Mouse (Mus musculus) ES-CJ7 (cell line): Measurements from ENCODE around the gene Cdc14b.
"Not testable (repeated sequence)": the region's sequence is repeated elsewhere in the genome, so short reads cannot be mapped to it uniquely, and the experiment has no call there.

ENCODE experiments used
- DNase-seq: peaks from one replicate; pipeline ENCODE4 v3.0.0; 2011; ENCODE audit warnings: low read depth, low spot score

Cdc14b gene

GRCm38 (mm10) chr13:64273891-64274844 is 922 bp downstream of the Cdc14b start:
- DNase-seq: peak; percentile 34

GRCm38 (mm10) chr13:64273352-64273751 is 1.7 kb downstream of the Cdc14b start:
- no peak for DNase-seq

- DNase-seq: no peak
Measured at GRCm38 (mm10) chr13:64268384-64268783, 6.7 kb downstream of the Cdc14b start.

DNA sequence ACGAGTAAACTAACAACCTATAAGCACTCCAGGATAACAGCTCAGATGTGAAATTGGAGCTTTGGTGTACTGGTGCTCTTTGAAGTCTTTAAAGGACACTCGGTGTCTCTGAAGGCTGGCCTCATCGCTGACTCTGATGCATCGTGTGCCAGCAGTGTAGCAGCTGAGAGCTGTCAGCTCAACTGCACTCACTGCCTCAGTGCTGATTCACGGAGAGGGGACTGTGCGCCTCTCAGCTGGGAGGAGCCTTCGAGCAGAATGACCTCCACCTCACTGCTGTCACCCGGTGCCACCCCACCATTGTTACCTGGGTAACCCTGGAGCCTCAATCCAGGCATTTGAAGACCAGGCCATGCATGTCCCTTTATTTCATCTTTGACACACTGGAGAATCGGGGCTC is 7.9 kb downstream of the Cdc14b start:
- DNase-seq: no peak

- DNase-seq: no peak
Measured at GRCm38 (mm10) chr13:64264586-64264985, 10.5 kb downstream of the Cdc14b start.

- DNase-seq: no peak
Measured at GRCm38 (mm10) chr13:64259903-64260302, 15.2 kb downstream of the Cdc14b start.

DNA sequence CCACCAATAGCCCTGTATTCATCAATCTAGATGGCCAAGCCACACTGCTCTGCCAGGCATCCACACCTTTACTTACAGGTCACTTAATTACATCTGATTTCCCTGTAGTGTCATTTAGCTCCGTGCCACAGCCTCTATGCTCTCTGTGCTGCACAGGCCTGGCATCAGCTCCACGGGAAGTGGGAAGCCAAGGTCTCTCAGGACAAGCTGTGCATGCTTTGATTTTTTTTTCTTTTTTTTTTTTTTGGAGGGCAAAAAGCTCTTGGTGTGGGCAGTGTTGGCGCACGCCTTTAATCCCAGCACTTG is 16.6 kb downstream of the Cdc14b start:
- no peak for DNase-seq

GRCm38 (mm10) chr13:64257814-64258515 is 17.1 kb downstream of the Cdc14b start:
- DNase-seq: peak; percentile 32

GRCm38 (mm10) chr13:64257010-64257813 is 17.9 kb downstream of the Cdc14b start:
- DNase-seq: no peak

DNA sequence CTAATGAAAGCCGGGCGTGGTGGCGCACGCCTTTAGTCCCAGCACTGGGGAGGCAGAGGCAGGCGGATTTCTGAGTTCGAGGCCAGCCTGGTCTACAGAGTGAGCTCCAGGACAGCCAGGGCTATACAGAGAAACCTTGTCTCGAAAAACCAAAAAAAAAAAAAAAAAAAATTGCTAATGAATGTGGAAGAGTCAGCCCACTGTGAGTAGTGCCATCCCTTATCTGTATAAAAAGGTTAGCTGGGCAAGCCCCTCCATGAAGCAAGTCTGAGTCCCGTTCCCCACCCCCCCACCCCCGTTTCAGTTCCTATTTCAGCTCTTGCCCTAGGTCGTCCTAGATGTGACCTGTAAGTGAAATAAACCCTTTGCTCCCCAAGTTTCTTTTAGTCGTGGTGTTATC is 20.9 kb downstream of the Cdc14b start:
- not testable (repeated sequence) for DNase-seq

GRCm38 (mm10) chr13:64253697-64254096 is 21.4 kb downstream of the Cdc14b start:
- DNase-seq: peak; percentile 22

- no peak for DNase-seq
Measured at GRCm38 (mm10) chr13:64252147-64252546, 22.9 kb downstream of the Cdc14b start.

DNA sequence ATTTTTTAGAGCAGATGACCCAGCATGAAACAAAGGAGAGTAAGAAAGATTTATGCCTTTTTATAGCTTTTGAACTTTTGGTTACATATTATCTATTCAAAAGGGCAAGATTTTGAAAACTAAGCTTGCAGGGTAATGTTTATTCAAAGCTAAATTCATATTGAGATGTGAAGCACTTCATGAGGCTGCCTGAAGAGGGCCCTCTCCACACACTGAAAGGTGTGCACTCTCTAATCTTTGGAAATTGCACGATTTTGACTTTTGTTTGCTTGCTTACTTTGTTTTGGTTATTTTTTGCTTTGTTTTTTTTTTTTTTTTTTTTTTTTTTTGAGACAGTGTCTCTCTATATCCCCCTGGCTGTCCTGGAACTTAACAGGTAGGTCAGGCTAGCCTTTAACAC is 24.7 kb downstream of the Cdc14b start:
- no peak for DNase-seq

- DNase-seq: peak; percentile 82
Measured at GRCm38 (mm10) chr13:64248775-64249524, 26.1 kb downstream of the Cdc14b start.

GRCm38 (mm10) chr13:64248161-64248774 is 26.8 kb downstream of the Cdc14b start:
- peak; percentile 49 for DNase-seq

- DNase-seq: no peak
Measured at GRCm38 (mm10) chr13:64246106-64246505, 29.0 kb downstream of the Cdc14b start.

DNA sequence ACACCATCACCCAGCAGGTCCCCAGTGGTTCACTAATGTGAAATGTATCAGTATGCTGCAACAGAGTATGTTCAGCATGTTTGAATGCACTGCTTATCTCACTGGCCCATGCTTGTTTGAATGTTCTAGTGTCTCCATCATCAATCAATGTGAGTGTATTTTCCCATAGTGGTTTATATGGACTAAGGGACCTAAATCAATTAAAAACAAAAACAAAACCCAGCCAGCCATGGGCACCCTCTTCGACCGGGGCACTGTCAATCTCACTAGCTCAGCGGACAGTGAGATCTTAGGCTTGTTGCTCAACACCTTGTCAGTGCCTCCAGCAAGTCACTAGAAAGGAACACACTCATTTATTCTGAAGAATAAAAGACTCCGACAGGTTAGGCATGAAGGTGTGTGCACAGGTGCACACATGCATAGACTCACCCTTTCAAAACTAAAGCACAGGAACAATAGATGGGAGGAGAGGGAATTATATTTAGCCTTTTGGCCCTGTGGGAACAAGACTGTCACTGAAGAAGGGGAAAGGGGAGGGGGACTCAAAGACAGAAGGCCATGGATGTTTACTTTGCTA is 30.3 kb downstream of the Cdc14b start:
- DNase-seq: no peak

DNA sequence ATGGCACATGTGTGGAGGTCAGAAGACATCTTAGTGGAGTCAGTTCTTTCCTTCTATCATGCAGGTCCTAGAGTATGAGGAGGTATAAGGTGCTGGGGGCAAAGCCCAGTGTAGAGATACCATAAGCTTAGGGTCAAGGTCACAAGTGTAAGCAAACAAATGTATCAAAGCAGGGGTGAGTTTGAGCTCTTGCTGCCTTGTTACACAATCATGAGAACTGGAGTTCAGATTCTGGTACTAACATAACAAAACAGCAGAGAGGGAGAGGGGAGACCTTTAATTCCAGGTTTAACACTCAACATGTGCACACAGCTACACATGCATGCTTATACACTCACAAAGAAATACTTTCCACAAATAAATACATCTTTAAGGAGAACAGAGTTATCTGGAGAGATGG is 32.4 kb downstream of the Cdc14b start:
- DNase-seq: no peak

GRCm38 (mm10) chr13:64240626-64241025 is 34.5 kb downstream of the Cdc14b start:
- DNase-seq: no peak

GRCm38 (mm10) chr13:64237681-64238157 is 37.4 kb downstream of the Cdc14b start:
- DNase-seq: no peak
